In the genomic region with DNA sequence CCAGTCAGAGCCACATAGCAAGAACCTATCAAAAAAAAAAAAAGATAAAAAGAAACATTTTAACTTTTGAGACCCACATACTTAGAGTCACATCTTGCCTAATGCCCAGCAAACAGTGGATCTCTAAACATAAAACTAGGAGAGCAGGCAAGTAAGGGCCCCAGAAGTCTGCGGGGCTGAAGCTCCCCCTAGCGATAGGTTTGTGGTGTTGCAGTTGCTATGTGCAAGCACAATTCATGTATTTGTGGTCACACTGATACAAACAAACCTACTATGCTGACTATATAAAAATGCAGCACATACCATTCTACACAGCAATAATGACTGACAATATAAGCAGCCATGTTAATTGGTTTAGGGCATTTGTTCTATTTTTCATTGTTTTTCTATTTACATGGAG, we compare ENCODE assay signal across 7 mouse cellular contexts. TPM values are rescaled to one million over a fixed set of nuclear protein-coding genes. Genes with fewer than 3 reads are reported as not detected.
A peak's percentile ranks its signal among the peaks of the same experiment; 100 is the strongest.
DNase-seq lines count a peak whose midpoint lies in the region; ATAC-seq and TF ChIP-seq lines count a peak whose summit lies in the region.

No protein-coding gene starts in this region.

- H3K36me3 ChIP-seq in limb, embryonic 11.5 days (ENCODE audit: control insufficient read depth, insufficient read depth, low read length): peaks cover 29% of the 10 kb centered on the region
- peaks cover 94% of the 10 kb centered on the region for H3K36me3 ChIP-seq in limb, embryonic 10.5 days
- H3K36me3 ChIP-seq in hindbrain, postnatal 0 days (ENCODE audit: insufficient read depth, low read length): peaks cover 39% of the 10 kb centered on the region
- H3K36me3 ChIP-seq in forebrain, embryonic 11.5 days (ENCODE audit: control insufficient read depth, insufficient read depth, low read length): peaks cover 11% of the 10 kb centered on the region; the same call in 1 of the 2 replicates

- TF ChIP-seq CTCF in hindbrain, postnatal 0 days (IDR thresholded peaks at IDR 0.05; ENCODE audit: low read depth): peak; percentile 88
- TF ChIP-seq CTCF in olfactory bulb, adult 2 months (IDR thresholded peaks at IDR 0.05; ENCODE audit: insufficient read depth, low read depth, low read length): peak; percentile 10; the same call in 1 of the 2 replicates

- no peak overlapping the region for H3K9ac ChIP-seq in limb, embryonic 11.5 days (ENCODE audit: low read length)
- H3K9ac ChIP-seq in hindbrain, postnatal 0 days (replicated peaks; ENCODE audit: low read length): no peak overlapping the region
- no peak overlapping the region for H3K9ac ChIP-seq in forebrain, embryonic 11.5 days (ENCODE audit: low read length)

- no peak overlapping the region for H3K4me2 ChIP-seq in limb, embryonic 11.5 days (ENCODE audit: low read depth, severe bottlenecking)
- H3K4me2 ChIP-seq in hindbrain, postnatal 0 days (ENCODE audit: low read depth, low read length): no peak overlapping the region
- no peak overlapping the region for H3K4me2 ChIP-seq in forebrain, embryonic 11.5 days (ENCODE audit: low read depth, low read length, severe bottlenecking)

- H3K27ac ChIP-seq in limb, embryonic 11.5 days (replicated peaks; ENCODE audit: low read depth, low read length): no peak overlapping the region
- no peak overlapping the region for H3K27ac ChIP-seq in limb, embryonic 10.5 days
- H3K27ac ChIP-seq in hindbrain, postnatal 0 days: no peak overlapping the region
- no peak overlapping the region for H3K27ac ChIP-seq in olfactory bulb, adult 2 months (ENCODE audit: insufficient read depth, low read depth, low read length)
- H3K27ac ChIP-seq in forebrain, embryonic 11.5 days (ENCODE audit: low read depth, low read length): no peak overlapping the region

- H3K4me1 ChIP-seq in limb, embryonic 11.5 days (ENCODE audit: control insufficient read depth, insufficient read depth, low read length): no peaks in the 10 kb centered on the region
- no peaks in the 10 kb centered on the region for H3K4me1 ChIP-seq in limb, embryonic 10.5 days
- H3K4me1 ChIP-seq in hindbrain, postnatal 0 days (ENCODE audit: insufficient read depth, low read length): no peaks in the 10 kb centered on the region
- H3K4me1 ChIP-seq in olfactory bulb, adult 2 months (ENCODE audit: control insufficient read depth, insufficient read depth, low read length): peaks cover 3% of the 10 kb centered on the region; the same call in 1 of the 2 replicates
- H3K4me1 ChIP-seq in forebrain, embryonic 11.5 days (replicated peaks; ENCODE audit: control insufficient read depth, insufficient read depth, low read length): no peaks in the 10 kb centered on the region

- no peak for ATAC-seq in limb, embryonic 11.5 days (ENCODE audit: insufficient number of reproducible peaks, low FRiP score, low TSS enrichment, low read depth)
- no peak for ATAC-seq in hindbrain, postnatal 0 days
- ATAC-seq in forebrain, embryonic 11.5 days (replicated peaks; ENCODE audit: low FRiP score): no peak

- TF ChIP-seq POLR2A in olfactory bulb, adult 2 months (IDR thresholded peaks at IDR 0.05; ENCODE audit: insufficient read depth, low read depth, low read length): no peak

- DNase-seq in limb, embryonic 11.5 days (ENCODE audit: low spot score): peak; percentile 44
- DNase-seq in limb, embryonic 10.5 days (ENCODE audit: low spot score): no peak
- DNase-seq in T-cell, adult 2 months (ENCODE audit: low spot score): peak; percentile 42
- peak; percentile 58 for DNase-seq in hindbrain, postnatal 0 days (ENCODE audit: low spot score)
- DNase-seq in testis, postnatal 14 days (ENCODE audit: low spot score): no peak
- DNase-seq in forebrain, embryonic 11.5 days (ENCODE audit: low spot score): no peak

- H3K9me3 ChIP-seq in limb, embryonic 11.5 days (ENCODE audit: control insufficient read depth, low read length): no peaks in the 10 kb centered on the region
- no peaks in the 10 kb centered on the region for H3K9me3 ChIP-seq in limb, embryonic 10.5 days (replicated peaks)
- H3K9me3 ChIP-seq in hindbrain, postnatal 0 days (ENCODE audit: low read length): no peaks in the 10 kb centered on the region
- no peaks in the 10 kb centered on the region for H3K9me3 ChIP-seq in forebrain, embryonic 11.5 days (ENCODE audit: control insufficient read depth, low read length)

- no peak overlapping the region for H3K4me3 ChIP-seq in limb, embryonic 11.5 days (ENCODE audit: low read depth, low read length)
- H3K4me3 ChIP-seq in limb, embryonic 10.5 days: no peak overlapping the region
- H3K4me3 ChIP-seq in hindbrain, postnatal 0 days (ENCODE audit: low read length): no peak overlapping the region
- H3K4me3 ChIP-seq in olfactory bulb, adult 2 months (ENCODE audit: insufficient read depth, low read depth, low read length): no peak overlapping the region
- H3K4me3 ChIP-seq in forebrain, embryonic 11.5 days (ENCODE audit: low read depth, low read length): no peak overlapping the region

- no peaks in the 10 kb centered on the region for H3K27me3 ChIP-seq in limb, embryonic 11.5 days (ENCODE audit: control insufficient read depth, insufficient read depth, low read length)
- no peaks in the 10 kb centered on the region for H3K27me3 ChIP-seq in limb, embryonic 10.5 days (ENCODE audit: low read depth, poor library complexity, severe bottlenecking)
- H3K27me3 ChIP-seq in hindbrain, postnatal 0 days (ENCODE audit: insufficient read depth, low read length): no peaks in the 10 kb centered on the region
- no peaks in the 10 kb centered on the region for H3K27me3 ChIP-seq in forebrain, embryonic 11.5 days (ENCODE audit: control insufficient read depth, insufficient read depth, low read length)

- WGBS in limb, embryonic 11.5 days: 24% methylated on average over 2 of the region's 2 CpGs
- 26% methylated on average over 2 of the region's 2 CpGs for WGBS in limb, embryonic 10.5 days
- 25% methylated on average over 2 of the region's 2 CpGs for WGBS in hindbrain, postnatal 0 days
- WGBS in olfactory bulb, adult 2 months: 14% methylated on average over 2 of the region's 2 CpGs
- WGBS in forebrain, embryonic 11.5 days: 21% methylated on average over 2 of the region's 2 CpGs

RNA-seq across cellular contexts. Expression of gene Kat7, which starts 11.9 kb away (rescaled TPM):
- 80.4 and 84.7 TPM in 2 replicates for polyA plus RNA-seq in limb, embryonic 11.5 days (2014; fragmentation: Nextera tagmentation; extraction: Ambion mirVana)
- 93.9 and 99.0 TPM in 2 replicates for polyA plus RNA-seq in limb, embryonic 10.5 days (2016; fragmentation: Nextera tagmentation; extraction: Ambion mirVana)
- total RNA-seq in hindbrain, postnatal 0 days (2014; rRNA removed): 64.4 and 69.0 TPM in 2 replicates
- 59.0 and 66.6 TPM in 2 replicates for polyA plus RNA-seq in hindbrain, postnatal 0 days (2015; fragmentation: Nextera tagmentation; extraction: Ambion mirVana)
- not detected in 2 replicates for polyA plus RNA-seq in olfactory bulb, adult 2 months (2012; ENCODE audit: insufficient read depth, insufficient read length, low replicate concordance, missing spikeins)
- polyA plus RNA-seq in forebrain, embryonic 11.5 days (2014; fragmentation: Nextera tagmentation; extraction: Ambion mirVana): 85.3 and 94.0 TPM in 2 replicates

RNA-seq across cellular contexts. Expression of gene Tac4, which starts 36.8 kb away (rescaled TPM):
- polyA plus RNA-seq in limb, embryonic 11.5 days (2014; fragmentation: Nextera tagmentation; extraction: Ambion mirVana): 0.20 TPM in 1 of 2 replicates, not detected in the other
- not detected in 2 replicates for polyA plus RNA-seq in limb, embryonic 10.5 days (2016; fragmentation: Nextera tagmentation; extraction: Ambion mirVana)
- total RNA-seq in hindbrain, postnatal 0 days (2014; rRNA removed): not detected in 2 replicates
- not detected in 2 replicates for polyA plus RNA-seq in hindbrain, postnatal 0 days (2015; fragmentation: Nextera tagmentation; extraction: Ambion mirVana)
- polyA plus RNA-seq in olfactory bulb, adult 2 months (2012; ENCODE audit: insufficient read depth, insufficient read length, low replicate concordance, missing spikeins): not detected in 2 replicates
- 0.29 TPM in 1 of 2 replicates, not detected in the other for polyA plus RNA-seq in forebrain, embryonic 11.5 days (2014; fragmentation: Nextera tagmentation; extraction: Ambion mirVana)

RNA-seq across cellular contexts. Expression of gene Fam117a, which starts 38.7 kb away (rescaled TPM):
- polyA plus RNA-seq in limb, embryonic 11.5 days (2014; fragmentation: Nextera tagmentation; extraction: Ambion mirVana): 16.8 and 17.0 TPM in 2 replicates
- polyA plus RNA-seq in limb, embryonic 10.5 days (2016; fragmentation: Nextera tagmentation; extraction: Ambion mirVana): 12.8 and 15.0 TPM in 2 replicates
- total RNA-seq in hindbrain, postnatal 0 days (2014; rRNA removed): 5.6 and 10.7 TPM in 2 replicates
- 1.9 and 2.8 TPM in 2 replicates for polyA plus RNA-seq in hindbrain, postnatal 0 days (2015; fragmentation: Nextera tagmentation; extraction: Ambion mirVana)
- not detected in 2 replicates for polyA plus RNA-seq in olfactory bulb, adult 2 months (2012; ENCODE audit: insufficient read depth, insufficient read length, low replicate concordance, missing spikeins)
- 8.9 and 10.1 TPM in 2 replicates for polyA plus RNA-seq in forebrain, embryonic 11.5 days (2014; fragmentation: Nextera tagmentation; extraction: Ambion mirVana)

Comparison
In these comparisons a context has a peak if more than half of its experiments do, and no peak if none do; other contexts are left out.
1. DNase-seq: peak in limb, embryonic 11.5 days (single experiment), T-cell, adult 2 months (single experiment) and hindbrain, postnatal 0 days (single experiment); none in limb, embryonic 10.5 days (single experiment), testis, postnatal 14 days (single experiment) and forebrain, embryonic 11.5 days (single experiment).